Mouse (Mus musculus) erythroblast, embryonic 14.5 days (primary cell): ENCODE results near the gene Ociad1.

Experiments used
- GATA1 ChIP-seq: IDR thresholded peaks from 2 replicates; pipeline ENCODE4 v1.6.1; 2012; ENCODE audit warnings: low read length, inconsistent platforms, mixed read lengths
- TAL1 ChIP-seq: IDR thresholded peaks from 3 replicates; pipeline ENCODE4 v1.6.1; 2012; ENCODE audit warnings: low read length, inconsistent platforms, mixed read lengths

DNA sequence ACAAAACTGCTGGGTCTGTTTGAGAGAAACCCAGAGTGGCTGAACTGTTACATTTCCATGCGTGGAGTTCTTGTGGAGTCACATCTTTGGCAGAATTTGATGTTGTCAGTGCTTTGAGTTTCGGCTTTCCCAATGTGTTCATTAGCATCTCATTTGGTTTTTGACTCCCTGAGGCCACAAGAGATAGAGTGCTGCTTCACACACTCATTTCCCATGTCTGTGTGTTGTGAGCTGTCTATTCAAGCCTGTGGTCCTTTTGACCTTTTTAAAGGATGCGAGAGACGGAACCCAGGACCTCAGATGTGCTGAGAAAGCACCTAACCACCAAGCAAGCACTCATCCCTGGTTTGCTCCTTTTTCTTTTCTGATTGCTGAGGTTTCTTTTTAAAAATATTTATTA, 52.7 kb downstream of the Ociad1 start:
- TF ChIP-seq GATA1 (no peak), TAL1 (no peak)
